Mouse (Mus musculus) olfactory bulb, adult 2 months (tissue): Measurements from ENCODE around the gene Cep104.

Source experiments
- CTCF ChIP-seq: fragments of 200-500 bp; IDR thresholded peaks from 2 replicates; pipeline ENCODE4 v1.5.1; 2012; ENCODE audit warnings: low read depth, mild to moderate bottlenecking, low read length, moderate library complexity; ENCODE audit not compliant: insufficient read depth
- POLR2A ChIP-seq: fragments of 200-500 bp; IDR thresholded peaks from 2 replicates; pipeline ENCODE4 v1.6.1; 2012; ENCODE audit warnings: mild to moderate bottlenecking, low read depth, low read length, moderate library complexity; ENCODE audit not compliant: insufficient read depth

DNA sequence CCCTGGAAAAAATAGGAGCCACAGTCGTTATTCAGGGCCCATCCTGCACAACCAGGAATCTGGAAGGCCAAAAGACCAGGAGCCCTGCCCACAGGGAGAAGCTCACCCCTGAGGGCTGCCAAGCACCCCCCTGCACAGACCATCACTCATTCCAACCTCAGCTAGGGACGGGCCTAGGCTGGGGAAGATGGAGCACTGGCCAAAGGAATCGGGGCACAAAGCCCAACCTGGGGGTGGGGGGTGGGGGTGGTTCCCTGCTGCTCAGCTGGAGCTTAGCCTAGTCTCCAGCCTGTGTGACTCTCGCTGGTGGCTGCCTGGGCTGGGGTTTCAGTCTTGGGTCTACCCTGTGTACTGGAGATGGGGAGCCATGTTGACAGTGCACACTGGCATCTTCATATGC is 47.9 kb downstream of the Cep104 start:
- no peak for TF ChIP-seq POLR2A
- TF ChIP-seq CTCF: no peak
